Mouse (Mus musculus) spleen, adult 12 weeks (tissue): ENCODE data around the gene Tead1.

Experiments used
- DNase-seq: peaks from one replicate; pipeline ENCODE4 v3.0.0; 2022; ENCODE audit warnings: low spot score

The Tead1 gene

GRCm38 (mm10) chr7:112686586-112686985 lies 7.5 kb downstream of the Tead1 start:
- no peak for DNase-seq

- no peak for DNase-seq
Observed at GRCm38 (mm10) chr7:112688425-112689001, 9.4 kb downstream of the Tead1 start.

GRCm38 (mm10) chr7:112690836-112691781 lies 12.0 kb downstream of the Tead1 start:
- DNase-seq: no peak

- DNase-seq: no peak
Observed at GRCm38 (mm10) chr7:112693566-112693965, 14.4 kb downstream of the Tead1 start.

- no peak for DNase-seq
Observed at GRCm38 (mm10) chr7:112696777-112697161, 17.7 kb downstream of the Tead1 start.

- no peak for DNase-seq
Observed at GRCm38 (mm10) chr7:112697162-112697841, 18.2 kb downstream of the Tead1 start.

GRCm38 (mm10) chr7:112700082-112700481 lies 21.0 kb downstream of the Tead1 start:
- no peak for DNase-seq

- DNase-seq: no peak
Observed at GRCm38 (mm10) chr7:112703341-112703740, 24.2 kb downstream of the Tead1 start.

GRCm38 (mm10) chr7:112705870-112706269 lies 26.8 kb downstream of the Tead1 start:
- DNase-seq: no peak

GRCm38 (mm10) chr7:112706756-112707155 lies 27.6 kb downstream of the Tead1 start:
- DNase-seq: no peak

- DNase-seq: no peak
Observed at GRCm38 (mm10) chr7:112710409-112711107, 31.4 kb downstream of the Tead1 start.

GRCm38 (mm10) chr7:112711977-112712376 lies 32.9 kb downstream of the Tead1 start:
- no peak for DNase-seq

GRCm38 (mm10) chr7:112713509-112713908 lies 34.4 kb downstream of the Tead1 start:
- DNase-seq: no peak

GRCm38 (mm10) chr7:112714783-112715182 lies 35.7 kb downstream of the Tead1 start:
- no peak for DNase-seq

GRCm38 (mm10) chr7:112716701-112717100 lies 37.6 kb downstream of the Tead1 start:
- no peak for DNase-seq

GRCm38 (mm10) chr7:112717676-112718075 lies 38.6 kb downstream of the Tead1 start:
- no peak for DNase-seq

- DNase-seq: no peak
Observed at GRCm38 (mm10) chr7:112719394-112720142, 40.5 kb downstream of the Tead1 start.

GRCm38 (mm10) chr7:112720143-112720988 lies 41.2 kb downstream of the Tead1 start:
- no peak for DNase-seq

GRCm38 (mm10) chr7:112720989-112721337 lies 41.8 kb downstream of the Tead1 start:
- DNase-seq: no peak

- DNase-seq: no peak
Observed at GRCm38 (mm10) chr7:112721859-112722258, 42.7 kb downstream of the Tead1 start.

GRCm38 (mm10) chr7:112728399-112728798 lies 49.3 kb downstream of the Tead1 start:
- DNase-seq: no peak
